Mouse (Mus musculus) gastrocnemius, adult 2 months (tissue): ENCODE measurements around the gene Mab21l3. TPM values are rescaled to one million over a fixed set of nuclear protein-coding genes. Genes with fewer than 3 reads are reported as not detected.
A peak's percentile ranks its signal among the peaks of the same experiment; 100 is the strongest.

Source experiments
- DNase-seq: peaks from one replicate; pipeline ENCODE4 v3.0.0; 2022
- H3K27ac ChIP-seq: fragments of 200-600 bp; 2 replicates; pipeline ENCODE4 v1.8.1; 2022; ENCODE audit warnings: mild to moderate bottlenecking
- H3K4me3 ChIP-seq: fragments of 200-600 bp; 2 replicates; pipeline ENCODE4 v1.8.1; 2022; ENCODE audit warnings: mild to moderate bottlenecking, moderate library complexity
- CTCF ChIP-seq: fragments of 200-600 bp; IDR thresholded peaks from 2 replicates; pipeline ENCODE4 v1.8.1; 2022; ENCODE audit warnings: antibody characterized with exemption, mild to moderate bottlenecking, moderate library complexity
- intact Hi-C: fragments of 180-260 bp; cut with DNase I; formaldehyde crosslinking; loops from one replicate; pipeline ENCODE4 v1.15.1; 2025
- total RNA-seq, 2 experiments: library from RNA; stranded (reverse); gene quantifications; 2 replicates each; pipeline ENCODE4 v1.2.3; 2021

Gene Mab21l3
- total RNA-seq, 2 experiments from 2014 or later, result not detected

DNA sequence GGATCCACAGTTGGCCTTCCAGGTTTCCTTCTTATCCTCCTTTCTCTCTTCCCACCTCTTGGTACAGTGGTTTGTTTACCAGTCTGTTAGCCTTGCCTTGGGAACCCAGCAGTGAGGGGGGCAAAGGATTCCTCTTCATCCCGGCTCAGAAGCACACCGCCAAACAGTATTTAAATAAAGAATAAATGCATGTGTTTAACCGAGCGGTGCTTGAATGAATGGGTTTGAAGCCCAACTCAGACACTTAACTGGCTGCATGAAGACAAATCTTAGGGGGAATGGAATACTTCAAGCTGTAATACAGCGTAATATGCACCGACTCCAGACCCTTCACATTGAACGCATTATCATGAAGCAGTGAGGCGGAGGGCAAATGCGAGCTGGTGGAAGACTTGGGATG, 54.1 kb downstream of the Mab21l3 start:
- Histone ChIP-seq H3K4me3 (no peak overlapping the region), H3K27ac (no peak overlapping the region)
- no peak for DNase-seq
- intact Hi-C loops, result no loop called here
- TF ChIP-seq CTCF, result no peak

- no peak overlapping the region for H3K4me3 ChIP-seq
- intact Hi-C loops, result no loop called here
- no peak for DNase-seq
- H3K27ac ChIP-seq, result no peak overlapping the region
- no peak for TF ChIP-seq CTCF
Observed at GRCm38 (mm10) chr3:101794026-101794425, 54.7 kb downstream of the Mab21l3 start.

DNA sequence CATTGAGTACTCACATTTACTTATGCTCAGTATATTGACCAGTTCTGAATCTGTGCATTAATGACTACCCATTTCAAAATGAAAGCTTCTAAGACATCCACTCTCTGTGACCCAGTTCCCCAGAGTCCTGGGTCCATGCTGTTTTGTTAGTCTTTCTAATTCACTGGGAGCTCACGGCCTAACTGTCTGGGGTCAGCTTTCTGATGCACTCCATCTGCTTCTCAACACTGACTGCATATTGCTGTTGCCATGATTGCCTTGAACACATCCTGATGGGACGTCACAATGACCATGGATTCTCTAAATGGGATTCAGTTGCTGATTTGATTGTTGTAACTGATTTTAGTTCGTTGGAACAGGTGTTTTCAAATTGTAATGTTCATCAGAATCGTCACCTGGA, 56.6 kb downstream of the Mab21l3 start:
- Histone ChIP-seq H3K4me3 (no peak overlapping the region), H3K27ac (no peak overlapping the region)
- TF ChIP-seq CTCF, result no peak
- no peak for DNase-seq
- intact Hi-C loops, result no loop called here

GRCm38 (mm10) chr3:101784768-101785424, 63.9 kb downstream of the Mab21l3 start:
- no peak for DNase-seq
- Histone ChIP-seq H3K27ac (no peak overlapping the region), H3K4me3 (no peak overlapping the region)
- TF ChIP-seq CTCF, result no peak
- intact Hi-C loops, result no loop called here

- Histone ChIP-seq H3K27ac (no peak overlapping the region), H3K4me3 (no peak overlapping the region)
- intact Hi-C loops, result no loop called here
- no peak for DNase-seq
- no peak for TF ChIP-seq CTCF
Observed at GRCm38 (mm10) chr3:101783793-101784192, 65.0 kb downstream of the Mab21l3 start.

DNA sequence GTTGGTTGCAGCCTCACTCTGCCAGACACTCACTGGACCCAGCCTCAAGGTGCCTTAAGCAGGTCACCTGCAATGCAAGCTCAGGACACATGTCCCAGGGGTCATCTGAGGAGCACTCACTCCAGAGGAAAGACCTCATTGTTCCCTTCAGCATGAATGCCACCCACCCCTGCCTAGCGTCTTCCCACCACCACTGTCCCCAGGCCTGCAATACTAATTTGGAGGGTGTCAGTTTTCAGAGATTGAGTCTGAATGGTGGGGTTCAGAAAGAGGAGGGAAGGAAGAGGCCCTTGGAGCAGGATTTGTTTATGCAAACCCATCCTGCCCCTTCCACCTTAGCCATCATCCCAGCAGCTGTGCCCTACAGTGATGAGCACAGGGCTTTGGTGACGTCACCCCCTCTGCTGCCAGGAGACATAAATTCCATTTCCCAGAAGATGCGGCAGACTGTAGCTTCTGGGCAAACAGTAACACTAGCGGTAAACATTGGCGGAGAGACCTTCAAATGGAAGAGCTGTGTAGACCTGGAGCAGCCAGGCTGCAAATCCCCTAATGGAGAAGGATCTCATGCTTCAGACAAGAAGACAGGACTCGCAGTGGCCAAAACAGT, 67.8 kb downstream of the Mab21l3 start:
- no peak for TF ChIP-seq CTCF
- H3K27ac ChIP-seq, result no peak overlapping the region
- DNase-seq, result no peak
- intact Hi-C loops, result no loop called here
- H3K4me3 ChIP-seq, result no peak overlapping the region

GRCm38 (mm10) chr3:101778896-101779665, 69.7 kb downstream of the Mab21l3 start:
- DNase-seq, result peak; percentile 29
- TF ChIP-seq CTCF, result no peak
- H3K27ac ChIP-seq, result no peak overlapping the region
- intact Hi-C loops, result no loop called here
- H3K4me3 ChIP-seq, result peak overlapping the region; percentile 51

GRCm38 (mm10) chr3:101775732-101776131, 73.0 kb downstream of the Mab21l3 start:
- no peak overlapping the region for H3K27ac ChIP-seq
- no peak for DNase-seq
- H3K4me3 ChIP-seq, result no peak overlapping the region
- intact Hi-C loops, result no loop called here
- TF ChIP-seq CTCF, result no peak

GRCm38 (mm10) chr3:101770540-101770939, 78.2 kb downstream of the Mab21l3 start:
- H3K4me3 ChIP-seq, result no peak overlapping the region
- intact Hi-C loops, result no loop called here
- no peak overlapping the region for H3K27ac ChIP-seq
- no peak for TF ChIP-seq CTCF
- no peak for DNase-seq

- TF ChIP-seq CTCF, result no peak
- intact Hi-C loops, result no loop called here
- no peak overlapping the region for H3K27ac ChIP-seq
- no peak overlapping the region for H3K4me3 ChIP-seq
- no peak for DNase-seq
Observed at GRCm38 (mm10) chr3:101763566-101763965, 85.2 kb downstream of the Mab21l3 start.

Other genes starting within 250 kb of the Mab21l3 start
- 10 to 100 TPM; 80.1 to 81.1 TPM for gene Atp1a1, start 244.3 kb downstream of the Mab21l3 start, total RNA-seq
- gene Slc22a15, start 75.5 kb upstream of the Mab21l3 start, total RNA-seq, result under 1 TPM; 0.41 to 0.98 TPM
- not detected for gene Nhlh2, start 161.1 kb upstream of the Mab21l3 start, total RNA-seq
- gene Casq2, start 237.5 kb upstream of the Mab21l3 start, total RNA-seq, result 100 to 1,000 TPM in 1 of 2 experiments, 10 to 100 TPM in 1; 21.9 to 106 TPM